Mouse (Mus musculus) thymus, postnatal 36 days (tissue): ENCODE measurements at regions not wholly inside any gene's neighbourhood (a gene's known extent, or its start where the extent isn't known, plus 50 kb on each side); places are given as distances from the start of the nearest gene placed in this dataset.
"Not testable (repeated sequence)": the region's sequence is repeated elsewhere in the genome, so short reads cannot be mapped to it uniquely, and the experiment has no call there.

Experiments
- DNase-seq, 2 experiments: peaks; one replicate each; pipeline ENCODE4 v3.0.0; 2022; ENCODE audit warnings: mixed read lengths in 2 of 2

DNA sequence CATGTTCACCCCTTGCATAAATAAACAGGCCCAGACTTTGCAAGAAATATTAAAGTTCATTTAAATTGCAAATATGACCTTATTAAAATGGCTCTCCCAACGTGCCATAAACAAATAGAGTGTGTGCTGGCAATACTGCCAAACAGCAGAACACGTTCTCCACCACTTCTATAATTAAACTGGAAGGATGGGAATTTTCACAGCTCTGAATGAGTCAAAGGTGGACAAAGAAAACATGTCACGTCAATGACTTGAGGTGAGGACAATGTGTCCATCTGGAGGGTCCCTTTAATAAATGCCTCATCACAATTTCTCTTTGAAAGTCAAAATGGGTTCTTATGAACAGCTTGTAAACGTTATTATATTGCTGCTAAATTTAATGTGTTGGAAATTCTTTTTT lies 114.8 kb downstream of the Galc start:
- no peak for DNase-seq

DNA sequence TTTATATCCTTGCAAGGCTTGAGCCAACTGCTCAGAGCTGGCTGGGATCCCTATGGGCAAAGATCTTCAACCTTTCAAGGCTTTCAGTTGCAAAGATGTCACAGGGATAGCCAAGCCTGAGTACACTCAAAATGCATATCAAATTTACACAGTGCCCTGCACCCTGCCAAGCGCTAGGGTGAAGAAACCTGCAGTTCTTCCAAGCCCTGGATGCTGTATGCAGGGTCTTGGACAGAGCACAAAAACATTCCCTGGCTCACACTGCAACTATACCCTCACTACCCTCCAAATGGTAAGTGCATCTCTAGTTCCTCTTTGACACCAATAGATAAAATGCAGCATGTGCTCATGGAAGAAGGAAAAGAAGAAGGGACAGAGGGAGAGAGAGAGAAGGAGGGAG lies 116.1 kb downstream of the Galc start:
- no peak for DNase-seq

DNA sequence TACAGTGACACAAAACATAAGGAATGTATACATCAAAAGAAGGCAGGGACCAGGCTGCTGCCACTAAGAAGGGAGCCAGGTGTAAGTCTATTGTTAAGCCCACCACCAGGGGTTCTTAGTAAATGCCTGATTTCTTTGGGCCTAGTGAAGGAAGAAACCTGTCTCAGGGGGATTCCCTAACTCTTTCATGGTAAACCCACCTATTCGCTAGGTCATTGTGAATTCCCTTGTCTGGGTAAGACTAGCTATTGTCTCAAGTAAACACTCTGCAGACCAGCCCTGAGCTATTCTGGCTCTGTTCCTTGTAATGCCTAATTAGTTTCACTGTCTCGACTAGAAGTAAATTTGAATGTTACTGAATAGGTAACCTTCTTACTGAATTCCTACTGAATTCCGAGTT lies 119.4 kb downstream of the Galc start:
- DNase-seq = not testable (repeated sequence)

DNA sequence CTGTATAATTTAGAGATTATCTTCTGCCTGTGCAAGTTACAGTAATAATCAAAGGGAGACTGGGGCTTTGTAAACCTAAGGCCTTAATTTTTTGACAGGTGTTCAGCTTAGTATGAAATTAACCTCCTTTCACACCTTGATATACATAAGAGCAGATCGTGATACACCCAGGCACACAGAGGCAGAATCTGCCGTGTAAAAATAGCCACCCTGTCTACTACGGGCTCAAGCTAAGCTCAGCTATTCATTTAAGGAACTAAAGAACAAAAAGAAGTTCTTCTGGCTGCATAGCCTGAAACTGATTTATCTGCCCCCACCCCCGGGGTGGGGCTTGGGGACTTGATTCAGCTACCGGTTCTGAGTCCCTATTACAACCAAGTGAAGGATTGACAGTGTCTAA lies 128.0 kb downstream of the Galc start:
- DNase-seq = no peak

DNA sequence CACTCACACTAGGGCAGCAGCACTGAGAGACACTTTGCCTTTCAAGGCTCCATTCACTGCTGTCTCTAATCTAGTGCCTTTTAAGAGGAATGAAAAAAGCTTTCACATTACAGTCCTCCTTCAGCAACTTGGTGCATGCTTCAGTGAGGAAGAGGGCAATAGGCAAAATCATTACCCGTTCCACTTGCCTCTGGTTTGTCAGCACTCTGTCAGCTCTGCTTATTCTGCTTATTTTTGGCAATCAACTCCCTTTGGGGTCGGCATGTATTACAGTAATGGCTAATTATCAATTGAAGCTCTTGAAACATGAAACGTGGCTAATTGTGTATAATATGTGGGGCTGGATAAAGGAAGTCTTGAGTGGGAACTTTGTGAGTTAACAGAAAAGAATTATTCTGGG lies 135.7 kb downstream of the Galc start:
- no peak for DNase-seq

DNA sequence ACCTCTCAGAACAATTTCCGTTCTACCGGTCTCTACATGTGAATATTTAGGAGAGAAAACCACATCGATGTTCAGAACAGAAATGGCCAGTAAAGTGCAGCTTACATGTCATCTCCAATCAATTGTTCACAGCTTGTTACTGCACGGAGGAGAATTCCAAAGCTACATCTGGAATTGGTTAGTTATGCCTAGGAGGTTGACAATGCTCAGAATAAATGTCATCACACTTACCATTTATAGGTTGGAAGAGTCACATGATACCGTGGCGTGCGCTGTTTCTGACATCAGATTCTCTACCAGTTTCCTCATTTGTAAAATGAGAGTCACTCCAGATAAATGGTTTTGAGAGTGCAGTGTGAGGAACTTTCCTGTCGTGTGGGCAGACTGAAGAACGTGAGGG lies 151.2 kb downstream of the Galc start:
- no peak for DNase-seq

DNA sequence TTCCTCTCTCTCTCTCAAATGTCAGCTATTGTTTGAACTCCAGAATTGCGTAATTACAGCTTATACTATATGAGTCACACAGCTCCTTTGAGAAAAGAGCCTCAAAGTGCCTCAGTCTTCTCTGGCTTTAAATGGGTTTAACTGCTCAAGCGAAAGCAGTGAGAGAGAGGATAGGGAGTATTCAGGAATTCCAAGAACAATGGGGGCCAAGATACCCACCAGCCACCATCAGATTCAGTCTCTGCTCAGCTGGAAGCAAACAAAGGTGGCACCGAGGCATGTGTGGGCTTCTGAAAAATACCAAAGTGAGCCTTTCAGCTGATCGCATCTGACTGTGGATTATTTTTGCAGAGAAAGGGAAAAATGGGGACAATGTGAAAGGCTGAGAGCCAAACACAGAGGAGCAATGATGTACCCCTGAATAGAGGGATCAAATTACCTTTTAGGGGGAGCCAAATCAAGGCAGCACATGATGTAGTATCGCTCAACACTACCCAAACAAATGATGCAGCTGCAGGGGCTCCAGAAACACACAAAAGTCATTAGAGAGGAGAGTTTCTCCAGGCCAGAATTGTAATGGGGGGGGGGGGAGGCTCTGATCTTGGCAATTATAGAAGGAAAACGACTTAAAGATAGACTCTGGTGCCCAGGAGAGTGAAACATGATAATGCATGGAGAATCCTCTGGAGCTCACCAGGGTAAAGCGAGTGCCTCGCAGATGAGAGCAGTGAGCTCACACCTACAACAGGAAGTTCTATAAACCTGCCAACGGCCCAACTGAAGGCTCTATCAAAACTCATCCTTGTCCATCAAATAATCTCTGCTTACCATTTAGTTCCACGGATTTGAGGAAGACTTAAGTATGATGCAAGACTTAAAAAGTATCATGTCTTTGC lies 152.2 kb downstream of the Galc start:
- no peak for DNase-seq

DNA sequence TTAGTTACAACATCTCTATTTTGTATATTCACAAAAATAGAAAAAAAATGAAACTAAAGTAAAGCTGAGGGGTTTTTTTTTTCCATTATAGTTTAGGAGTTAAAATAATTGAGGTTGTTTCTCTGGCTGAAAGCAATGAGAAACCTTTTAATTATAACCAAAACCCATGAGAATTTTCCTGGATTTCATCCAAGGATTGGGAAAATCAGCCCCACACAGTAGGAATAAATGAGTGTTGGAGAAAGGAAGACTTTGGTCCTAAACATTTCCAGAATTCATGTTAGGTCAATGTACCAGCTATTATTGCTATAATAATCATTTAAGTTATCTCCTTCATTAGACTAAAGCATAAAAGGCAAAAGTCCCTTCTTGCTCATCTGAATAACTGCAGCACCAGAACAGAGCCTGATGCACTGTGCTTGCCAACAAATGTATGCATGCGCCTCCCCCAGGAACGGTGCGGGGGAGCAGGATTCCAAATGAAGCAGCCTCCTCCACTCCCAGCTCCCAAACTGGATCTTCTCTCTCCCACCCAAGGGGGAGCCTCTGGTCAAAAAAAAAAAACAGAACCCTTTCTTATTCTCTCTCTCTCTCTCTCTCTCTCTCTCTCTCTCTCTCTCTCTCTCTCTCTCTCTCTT lies 153.0 kb downstream of the Galc start:
- no peak for DNase-seq

DNA sequence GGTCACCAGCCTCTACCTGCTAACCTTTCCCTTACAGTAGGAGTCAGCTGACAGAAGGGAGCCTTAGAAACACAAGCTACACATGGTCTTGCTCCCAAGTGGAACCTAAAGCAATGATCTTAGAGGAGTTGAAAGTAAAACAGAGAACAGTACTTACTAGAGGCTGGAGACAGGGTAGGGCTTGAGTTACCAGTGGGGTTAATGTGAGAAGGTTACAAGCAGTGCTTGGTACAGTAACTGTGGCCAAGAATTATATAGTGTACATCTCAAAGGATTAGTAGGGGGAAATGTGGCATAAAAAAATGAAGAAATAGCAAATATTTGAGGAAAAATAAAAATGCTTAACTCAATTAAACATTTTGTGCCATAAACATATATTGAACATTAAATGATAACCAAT lies 153.5 kb downstream of the Galc start:
- no peak for DNase-seq

DNA sequence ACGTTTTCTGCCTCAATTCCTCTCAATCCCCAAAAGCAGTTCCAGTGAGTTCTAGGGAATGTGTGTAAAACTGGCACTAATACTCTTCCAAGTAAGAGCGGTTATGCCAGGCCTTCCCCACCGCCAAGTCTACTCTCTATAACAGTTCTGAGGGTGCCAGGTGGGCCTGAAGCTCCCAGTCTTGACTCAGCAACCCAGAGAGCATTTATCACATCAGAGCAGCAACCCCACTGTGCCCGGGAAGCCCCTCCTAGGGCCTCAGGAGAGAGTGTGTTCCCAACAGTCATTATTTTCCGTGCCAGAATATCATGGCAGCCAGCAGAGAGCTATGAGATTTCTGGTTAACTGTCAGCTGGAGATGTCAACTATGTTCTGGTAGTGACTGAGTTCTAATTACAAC lies 169.1 kb downstream of the Galc start:
- DNase-seq = no peak

DNA sequence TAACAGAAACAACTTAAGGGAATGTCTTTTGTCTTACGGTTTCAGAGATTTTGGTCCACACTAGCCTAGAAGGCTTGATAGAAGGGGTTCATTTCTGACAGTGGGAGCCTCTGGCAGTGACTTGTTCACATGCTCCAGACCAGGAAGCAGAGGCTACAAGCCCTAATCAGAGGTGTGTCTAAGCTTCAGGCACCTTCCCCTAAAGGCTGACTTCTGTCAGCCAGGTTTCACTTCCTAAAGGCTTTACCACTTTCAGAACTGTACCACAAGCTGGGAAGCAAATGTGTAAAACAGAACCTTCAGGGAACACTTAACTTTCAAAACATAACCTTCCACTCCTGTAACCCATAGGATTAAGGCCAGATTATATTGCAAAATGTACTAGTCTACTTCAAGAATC lies 180.9 kb downstream of the Galc start:
- no peak for DNase-seq

DNA sequence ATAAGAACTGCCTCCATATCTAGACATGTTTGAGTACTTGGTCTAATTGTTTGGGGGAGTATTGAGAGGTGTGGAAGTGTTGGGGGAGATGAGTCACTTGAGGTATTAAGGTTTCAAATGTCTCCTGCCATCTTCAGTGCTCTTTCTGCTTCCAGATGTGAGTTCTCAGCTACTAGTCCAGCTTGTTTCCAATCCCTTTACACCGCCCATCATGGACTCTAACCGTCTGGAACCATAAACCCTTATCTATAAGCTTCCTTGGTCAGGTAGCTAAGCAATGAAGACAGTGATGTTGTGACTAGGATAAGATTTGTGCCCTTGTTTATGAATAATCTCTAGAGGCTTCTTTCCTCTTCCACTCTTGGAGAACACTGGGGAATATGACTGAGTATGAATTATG lies 183.7 kb downstream of the Galc start:
- no peak for DNase-seq

DNA sequence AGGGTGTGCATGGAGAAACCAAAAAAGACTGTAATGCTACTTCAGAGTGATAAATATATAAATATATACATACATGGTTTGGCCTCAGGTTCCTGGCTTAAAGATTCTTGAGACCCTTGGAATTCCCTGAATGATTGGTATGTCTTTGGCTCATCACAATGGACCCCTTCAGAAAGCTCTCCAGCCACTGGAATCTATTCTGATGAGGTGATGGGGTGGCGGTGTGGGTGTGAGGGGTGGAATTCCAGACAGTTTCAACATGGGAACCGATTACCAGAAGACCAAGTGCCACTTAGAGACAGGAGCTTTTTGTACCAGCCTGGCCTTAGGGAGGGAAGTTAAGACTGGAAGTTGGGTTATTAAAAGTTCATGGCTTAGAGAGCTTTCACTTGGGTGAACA lies 190.1 kb downstream of the Galc start:
- no peak for DNase-seq

DNA sequence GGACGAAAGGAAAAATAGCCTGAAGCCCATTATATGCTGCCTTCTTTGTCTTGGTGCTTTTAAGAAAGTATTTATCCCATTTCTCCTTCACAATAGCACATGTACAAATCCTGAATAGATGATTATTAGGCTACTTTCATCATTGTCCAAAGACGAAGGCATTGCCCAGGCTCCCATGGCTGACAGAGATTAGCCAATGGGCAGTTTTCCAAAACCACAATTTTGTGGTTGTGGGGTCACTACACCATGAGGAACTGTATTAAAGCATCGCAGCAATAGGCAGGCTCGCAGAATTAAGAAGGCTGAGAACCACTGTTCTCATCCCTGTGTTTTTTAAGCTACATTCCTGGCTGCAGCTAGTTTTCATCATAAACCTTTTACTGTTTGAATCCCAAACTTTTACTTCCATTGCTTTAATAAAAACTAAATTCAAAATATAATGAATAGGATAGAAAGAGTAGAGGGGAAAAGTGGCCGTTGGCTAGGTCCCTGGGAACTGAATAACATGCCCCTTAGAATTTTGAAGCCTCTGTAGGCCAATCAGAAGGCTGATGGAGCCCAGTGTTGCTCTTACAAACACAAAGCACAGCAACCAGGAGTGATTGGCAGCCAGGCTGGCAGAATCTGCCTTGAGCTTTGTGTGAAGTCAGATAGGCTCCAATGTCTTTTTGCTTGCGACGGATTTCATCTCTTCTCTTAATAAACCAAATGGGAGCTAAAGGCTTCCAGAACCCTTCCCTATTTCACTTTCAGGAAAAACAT lies 199.7 kb downstream of the Galc start:
- DNase-seq = no peak

DNA sequence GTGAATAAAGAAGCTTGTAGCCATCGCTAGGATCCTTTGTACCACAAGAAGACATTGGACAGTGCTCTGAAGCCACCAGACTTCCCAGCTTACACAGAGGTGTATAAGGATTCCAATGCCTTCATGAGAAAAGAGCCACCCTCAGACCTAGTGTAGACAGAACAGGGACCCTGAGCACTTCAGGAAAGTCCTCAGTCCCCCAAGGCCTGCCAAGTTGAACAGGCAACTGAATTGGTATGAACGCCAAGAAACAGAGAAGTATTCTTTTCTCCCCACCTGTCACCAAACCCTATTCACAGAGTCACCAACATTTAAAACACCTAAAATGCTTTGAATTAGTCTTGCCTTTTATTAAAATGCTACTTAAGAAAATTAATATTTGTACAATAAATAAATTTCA lies 200.3 kb downstream of the Galc start:
- no peak for DNase-seq

DNA sequence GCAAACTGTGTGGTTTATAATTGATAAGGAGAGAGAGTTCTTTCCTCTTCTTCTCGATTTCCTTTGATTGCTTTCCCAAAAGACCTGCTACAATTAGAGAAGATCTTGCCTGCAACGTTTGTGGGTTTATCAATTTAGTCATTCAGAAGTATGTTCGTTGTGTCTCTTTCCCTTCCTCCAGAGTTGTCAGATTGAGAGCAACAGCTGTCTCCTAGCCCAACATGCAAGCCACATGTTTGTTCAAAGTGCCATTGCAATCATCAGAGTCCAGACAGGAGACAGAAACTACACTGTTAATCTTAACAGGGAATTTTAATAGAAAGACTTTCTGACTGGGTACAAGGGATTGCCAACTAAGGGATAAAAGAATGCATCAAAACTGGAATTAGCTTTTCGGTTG lies 208.3 kb downstream of the Galc start:
- DNase-seq = no peak

DNA sequence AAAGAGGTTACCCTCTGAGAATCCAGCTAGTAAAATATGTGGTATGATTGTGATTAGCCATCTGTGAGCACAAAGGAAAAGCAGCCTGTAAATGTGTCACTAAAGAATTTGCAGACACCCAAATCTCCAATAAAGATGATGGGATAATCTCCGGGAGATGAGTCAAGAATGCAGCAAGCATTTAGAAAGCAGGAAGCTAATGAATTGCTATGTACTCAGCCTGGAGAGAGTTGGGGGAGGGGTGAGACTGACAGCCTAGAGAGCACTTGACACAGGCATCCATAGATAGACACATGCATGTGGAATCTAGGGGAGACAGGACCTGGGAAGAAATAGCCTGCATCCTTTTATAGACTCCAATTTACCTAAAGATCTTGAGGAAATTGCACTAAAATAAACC lies 208.8 kb downstream of the Galc start:
- no peak for DNase-seq

DNA sequence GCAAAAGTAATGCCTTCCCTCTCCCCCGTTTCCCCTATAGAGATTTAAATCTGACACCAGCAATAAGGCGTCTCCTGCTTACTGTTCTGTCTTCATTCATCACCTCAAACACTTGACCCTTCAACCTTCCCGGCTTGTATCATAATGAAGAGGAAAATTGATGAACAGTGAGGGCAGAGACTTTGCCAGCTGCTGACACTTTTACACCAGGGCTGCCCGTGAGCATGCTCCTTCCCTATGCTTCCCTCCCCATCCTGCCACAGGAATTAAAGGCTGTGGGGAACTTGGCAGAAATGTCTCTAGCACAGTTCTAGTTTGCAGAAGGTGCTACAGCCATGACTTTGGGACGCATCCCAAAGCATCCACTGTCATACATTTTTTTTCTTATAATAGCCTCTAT lies 209.2 kb downstream of the Galc start:
- no peak for DNase-seq

DNA sequence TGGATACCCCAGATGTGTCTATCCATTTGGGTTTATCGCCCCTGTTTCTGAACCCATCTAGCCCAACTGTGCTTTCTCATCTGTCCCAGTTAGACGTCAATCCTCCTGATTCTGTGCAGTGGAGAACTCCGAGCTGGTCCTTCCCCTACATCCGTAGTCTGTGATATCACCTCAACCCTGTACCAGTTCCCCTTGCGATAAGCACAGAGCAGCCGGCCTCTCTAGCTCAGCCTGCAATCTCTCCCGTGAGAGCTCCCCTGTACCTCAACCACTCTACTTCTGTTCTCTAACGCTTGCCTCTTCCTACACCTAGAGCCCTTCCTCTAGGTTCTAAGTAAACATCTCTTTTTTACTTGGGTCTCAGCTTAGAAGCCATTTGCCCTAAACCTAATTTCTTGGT lies 211.5 kb downstream of the Galc start:
- no peak for DNase-seq

DNA sequence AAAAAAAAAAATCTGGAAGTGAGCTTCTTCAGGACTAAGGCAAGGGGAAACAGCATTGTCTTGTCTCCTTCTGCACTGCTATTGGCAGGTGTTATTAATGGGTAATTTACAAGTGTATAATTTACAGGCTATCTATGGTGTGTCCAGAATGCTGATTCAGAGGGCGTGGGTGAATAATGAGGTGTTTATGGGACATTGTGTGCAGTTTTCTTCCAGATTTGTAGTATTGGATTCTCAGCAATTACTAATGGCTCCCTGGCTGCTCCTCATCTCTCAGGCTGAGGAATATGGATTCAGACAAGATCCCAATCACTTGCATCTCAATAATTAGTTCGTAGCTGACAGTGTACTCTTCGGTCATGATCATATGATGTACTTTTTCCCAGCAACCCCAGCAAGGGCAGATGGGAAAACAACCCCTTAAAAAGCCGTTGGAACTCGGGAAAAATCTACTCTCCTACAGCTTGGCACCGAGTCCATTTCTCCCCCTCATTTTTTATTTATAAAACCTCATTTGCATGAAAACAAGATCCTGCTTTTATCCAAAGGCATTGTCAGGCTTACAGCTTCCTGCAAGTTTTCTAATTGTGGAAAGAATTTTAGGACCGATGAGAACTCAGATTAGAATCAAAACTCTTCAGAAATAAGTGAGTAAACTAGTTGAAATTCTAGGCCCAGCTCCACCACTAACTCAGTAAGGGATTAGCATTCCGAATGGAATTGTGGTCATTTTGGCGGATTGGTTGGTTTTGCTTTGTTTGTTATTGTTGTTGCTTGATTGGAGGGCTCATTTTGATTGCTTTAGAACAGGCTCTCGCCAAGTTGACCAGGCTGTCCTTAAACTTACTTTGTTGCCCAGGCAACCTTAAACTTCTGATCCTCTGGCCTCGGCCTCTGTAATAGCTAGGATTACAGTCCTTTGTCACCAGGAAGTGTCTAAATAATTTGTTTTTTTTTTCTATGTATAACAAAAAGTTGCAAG lies 212.5 kb downstream of the Galc start:
- no peak for DNase-seq

DNA sequence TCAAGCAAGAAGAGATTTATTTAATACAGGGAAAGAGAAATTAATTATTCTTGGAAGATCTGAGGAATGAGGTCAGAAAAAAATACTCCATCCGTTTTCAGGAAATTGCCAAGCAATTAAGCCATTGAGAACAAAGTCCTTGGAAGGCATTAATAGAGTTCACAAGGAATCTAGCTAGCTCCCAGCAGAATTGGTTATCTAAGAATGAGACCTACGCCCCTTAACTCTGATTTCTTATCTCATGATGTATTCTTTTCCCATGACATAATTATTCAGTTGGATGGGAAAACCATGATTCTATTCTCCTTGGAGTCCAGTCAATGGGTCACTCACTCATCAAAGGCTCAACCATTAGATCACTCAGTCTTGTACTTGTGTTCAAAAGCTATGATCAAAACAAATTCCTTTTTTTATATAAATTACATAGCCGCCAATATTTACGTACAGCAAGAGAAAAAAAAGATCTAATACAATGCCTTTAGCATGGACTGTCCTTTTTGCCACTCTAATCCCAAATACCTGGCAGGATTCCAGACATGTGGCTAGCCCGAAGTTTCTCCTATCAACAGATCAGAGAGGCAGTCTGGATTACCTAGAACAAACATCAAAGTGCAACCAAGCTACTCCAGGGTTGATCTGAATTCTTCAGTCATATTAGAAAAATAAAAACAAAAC lies 213.3 kb downstream of the Galc start:
- no peak for DNase-seq

DNA sequence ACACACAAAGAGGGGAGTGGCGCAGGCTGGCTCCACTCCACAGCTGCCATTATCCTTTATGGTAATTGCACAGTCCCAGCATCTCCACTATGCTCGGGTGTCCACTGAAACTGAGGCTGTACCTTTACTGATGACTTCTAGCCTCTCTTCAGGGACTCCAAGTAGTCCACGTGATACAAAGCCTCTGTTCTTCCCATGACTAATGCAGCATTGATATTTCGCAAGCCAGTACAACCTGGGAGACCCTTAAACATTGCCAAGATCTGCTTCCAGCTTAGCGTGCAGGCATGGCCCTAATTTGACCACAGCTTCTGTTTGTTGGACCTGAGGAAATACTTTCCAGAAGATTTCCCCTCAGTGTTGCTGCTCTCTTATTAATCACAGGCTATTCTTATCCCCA lies 215.8 kb downstream of the Galc start:
- no peak for DNase-seq
